8 mouse cellular contexts compared by ENCODE assay signal in genomic region chr3:96237335-96237903, GRCm38 (mm10). TPM values are rescaled to one million over a fixed set of nuclear protein-coding genes. Genes with fewer than 3 reads are reported as not detected.
DNase-seq lines count a peak whose midpoint lies in the region; ATAC-seq and TF ChIP-seq lines count a peak whose summit lies in the region.

No protein-coding gene starts in this region.

- H3K9ac ChIP-seq in kidney, embryonic 14.5 days (ENCODE audit: low read depth, low read length): peak overlapping the region; percentile 84
- H3K9ac ChIP-seq in intestine, embryonic 15.5 days: peak overlapping the region; percentile 50
- H3K9ac ChIP-seq in neural tube, embryonic 13.5 days: peak overlapping the region; percentile 66

- peak overlapping the region; percentile 73 for H3K4me2 ChIP-seq in kidney, embryonic 14.5 days (replicated peaks; ENCODE audit: low read depth, low read length)
- H3K4me2 ChIP-seq in intestine, embryonic 15.5 days (replicated peaks): peak overlapping the region; percentile 59
- peak overlapping the region; percentile 52 for H3K4me2 ChIP-seq in neural tube, embryonic 13.5 days

- H3K27ac ChIP-seq in kidney, embryonic 14.5 days (ENCODE audit: low read depth, low read length): peak overlapping the region; percentile 85
- peak overlapping the region; percentile 67 for H3K27ac ChIP-seq in intestine, embryonic 15.5 days
- H3K27ac ChIP-seq in neural tube, embryonic 13.5 days (replicated peaks): no peak overlapping the region
- no peak overlapping the region for H3K27ac ChIP-seq in kidney, adult 2 months (ENCODE audit: insufficient read depth, low read depth, low read length)

- DNase-seq in kidney, postnatal 36 days: no peak
- DNase-seq in embryo, embryonic 10 days (ENCODE audit: low spot score): peak; percentile 60
- DNase-seq in frontal cortex, adult 2 months (ENCODE audit: extremely low spot score in 1 of 2, low spot score in 1 of 2): no peak
- no peak for DNase-seq in left cerebral cortex, adult 9 months (ENCODE audit: low spot score in 2 of 2)
- no peak for DNase-seq in kidney, adult 2 months

- ATAC-seq in kidney, embryonic 14.5 days (ENCODE audit: low FRiP score, low TSS enrichment): no peak
- ATAC-seq in intestine, embryonic 15.5 days: no peak
- ATAC-seq in neural tube, embryonic 13.5 days (ENCODE audit: low read depth): no peak

- H3K4me3 ChIP-seq in kidney, embryonic 14.5 days (ENCODE audit: low read length): peak overlapping the region; percentile 56
- H3K4me3 ChIP-seq in intestine, embryonic 15.5 days (replicated peaks): peak overlapping the region; percentile 33
- H3K4me3 ChIP-seq in neural tube, embryonic 13.5 days: peak overlapping the region; percentile 34
- no peak overlapping the region for H3K4me3 ChIP-seq in kidney, adult 2 months (ENCODE audit: insufficient read depth, low read depth, low read length)

- H3K36me3 ChIP-seq in kidney, embryonic 14.5 days (ENCODE audit: control insufficient read depth, insufficient read depth, low read length): no peaks in the 10 kb centered on the region
- H3K36me3 ChIP-seq in intestine, embryonic 15.5 days: no peaks in the 10 kb centered on the region
- H3K36me3 ChIP-seq in neural tube, embryonic 13.5 days: no peaks in the 10 kb centered on the region
- no peaks in the 10 kb centered on the region for H3K36me3 ChIP-seq in kidney, adult 2 months (ENCODE audit: control insufficient read depth, insufficient read depth, low read length)

- peaks cover 14% of the 10 kb centered on the region; the same call in 1 of the 2 replicates for H3K4me1 ChIP-seq in kidney, embryonic 14.5 days (ENCODE audit: control insufficient read depth, insufficient read depth, low read length)
- peaks cover 11% of the 10 kb centered on the region for H3K4me1 ChIP-seq in intestine, embryonic 15.5 days (replicated peaks)
- H3K4me1 ChIP-seq in neural tube, embryonic 13.5 days (replicated peaks): peaks cover 20% of the 10 kb centered on the region
- H3K4me1 ChIP-seq in kidney, adult 2 months (ENCODE audit: control insufficient read depth, insufficient read depth, low read length): peaks cover 3% of the 10 kb centered on the region; the same call in 1 of the 2 replicates

- no peak for TF ChIP-seq CTCF in kidney, adult 2 months (conservative IDR thresholded peaks at IDR 0.05; ENCODE audit: insufficient read depth, insufficient read length, low read depth, low read length)

- 17% methylated on average over 7 of the region's 7 CpGs for WGBS in kidney, embryonic 14.5 days
- 15% methylated on average over 7 of the region's 7 CpGs for WGBS in intestine, embryonic 15.5 days
- WGBS in neural tube, embryonic 13.5 days: 24% methylated on average over 7 of the region's 7 CpGs
- 79% methylated on average over 7 of the region's 7 CpGs for WGBS in kidney, adult 2 months

- H3K27me3 ChIP-seq in kidney, embryonic 14.5 days (ENCODE audit: control insufficient read depth, insufficient read depth, low read length): no peaks in the 10 kb centered on the region
- no peaks in the 10 kb centered on the region for H3K27me3 ChIP-seq in intestine, embryonic 15.5 days (replicated peaks)
- no peaks in the 10 kb centered on the region for H3K27me3 ChIP-seq in neural tube, embryonic 13.5 days
- H3K27me3 ChIP-seq in kidney, adult 2 months (replicated peaks; ENCODE audit: control insufficient read depth, insufficient read depth, low read length): no peaks in the 10 kb centered on the region

- TF ChIP-seq POLR2A in kidney, adult 2 months (IDR thresholded peaks at IDR 0.05; ENCODE audit: low read depth, low read length): no peak

- H3K9me3 ChIP-seq in kidney, embryonic 14.5 days (ENCODE audit: control insufficient read depth, low read length): no peaks in the 10 kb centered on the region
- no peaks in the 10 kb centered on the region for H3K9me3 ChIP-seq in intestine, embryonic 15.5 days
- no peaks in the 10 kb centered on the region for H3K9me3 ChIP-seq in neural tube, embryonic 13.5 days

RNA-seq across cellular contexts. Expression of gene Hist2h3c2, which starts 1.5 kb away (rescaled TPM):
- polyA plus RNA-seq in kidney, embryonic 14.5 days (2014; fragmentation: Nextera tagmentation; extraction: Ambion mirVana): 5.4 and 6.9 TPM in 2 replicates
- polyA plus RNA-seq in intestine, embryonic 15.5 days (2015; fragmentation: Nextera tagmentation; extraction: Ambion mirVana): 5.8 and 6.5 TPM in 2 replicates
- 2.2 and 2.6 TPM in 2 replicates for polyA plus RNA-seq in neural tube, embryonic 13.5 days (2015; fragmentation: Nextera tagmentation; extraction: Ambion mirVana)
- polyA plus RNA-seq in frontal cortex, adult 2 months (2012; rRNA removed): 14.1 and 17.1 TPM in 2 replicates
- polyA plus RNA-seq in kidney, adult 2 months (2012; rRNA removed): 8.6 and 12.9 TPM in 2 replicates

RNA-seq across cellular contexts. Expression of gene Hist2h2aa2, which starts 2.7 kb away (rescaled TPM):
- 33.3 and 69.4 TPM in 2 replicates for polyA plus RNA-seq in kidney, embryonic 14.5 days (2014; fragmentation: Nextera tagmentation; extraction: Ambion mirVana)
- 39.6 and 41.9 TPM in 2 replicates for polyA plus RNA-seq in intestine, embryonic 15.5 days (2015; fragmentation: Nextera tagmentation; extraction: Ambion mirVana)
- polyA plus RNA-seq in neural tube, embryonic 13.5 days (2015; fragmentation: Nextera tagmentation; extraction: Ambion mirVana): 69.0 and 69.4 TPM in 2 replicates
- polyA plus RNA-seq in frontal cortex, adult 2 months (2012; rRNA removed): 6.9 TPM in 1 of 2 replicates, not detected in the other
- polyA plus RNA-seq in kidney, adult 2 months (2012; rRNA removed): 162 and 196 TPM in 2 replicates

RNA-seq across cellular contexts. Expression of gene Hist2h2aa1, which starts 7.9 kb away (rescaled TPM):
- 18.3 and 20.3 TPM in 2 replicates for polyA plus RNA-seq in kidney, embryonic 14.5 days (2014; fragmentation: Nextera tagmentation; extraction: Ambion mirVana)
- 17.7 and 20.5 TPM in 2 replicates for polyA plus RNA-seq in intestine, embryonic 15.5 days (2015; fragmentation: Nextera tagmentation; extraction: Ambion mirVana)
- 12.3 and 21.1 TPM in 2 replicates for polyA plus RNA-seq in neural tube, embryonic 13.5 days (2015; fragmentation: Nextera tagmentation; extraction: Ambion mirVana)
- 146 and 222 TPM in 2 replicates for polyA plus RNA-seq in frontal cortex, adult 2 months (2012; rRNA removed)
- polyA plus RNA-seq in kidney, adult 2 months (2012; rRNA removed): 285 and 388 TPM in 2 replicates

RNA-seq across cellular contexts. Expression of gene Hist2h3c1, which starts 9.1 kb away (rescaled TPM):
- 0.91 and 2.4 TPM in 2 replicates for polyA plus RNA-seq in kidney, embryonic 14.5 days (2014; fragmentation: Nextera tagmentation; extraction: Ambion mirVana)
- polyA plus RNA-seq in intestine, embryonic 15.5 days (2015; fragmentation: Nextera tagmentation; extraction: Ambion mirVana): 1.0 and 1.3 TPM in 2 replicates
- 0.38 and 0.96 TPM in 2 replicates for polyA plus RNA-seq in neural tube, embryonic 13.5 days (2015; fragmentation: Nextera tagmentation; extraction: Ambion mirVana)
- not detected in 2 replicates for polyA plus RNA-seq in frontal cortex, adult 2 months (2012; rRNA removed)
- not detected in 2 replicates for polyA plus RNA-seq in kidney, adult 2 months (2012; rRNA removed)

RNA-seq across cellular contexts. Expression of gene Hist2h2be, which starts 16.5 kb away (rescaled TPM):
- 9.2 and 13.1 TPM in 2 replicates for polyA plus RNA-seq in kidney, embryonic 14.5 days (2014; fragmentation: Nextera tagmentation; extraction: Ambion mirVana)
- 5.7 and 7.1 TPM in 2 replicates for polyA plus RNA-seq in intestine, embryonic 15.5 days (2015; fragmentation: Nextera tagmentation; extraction: Ambion mirVana)
- 4.0 and 4.3 TPM in 2 replicates for polyA plus RNA-seq in neural tube, embryonic 13.5 days (2015; fragmentation: Nextera tagmentation; extraction: Ambion mirVana)
- polyA plus RNA-seq in frontal cortex, adult 2 months (2012; rRNA removed): 10.5 and 12.2 TPM in 2 replicates
- polyA plus RNA-seq in kidney, adult 2 months (2012; rRNA removed): 5.1 and 6.0 TPM in 2 replicates

Comparison
In these comparisons a context has a peak if more than half of its experiments do, and no peak if none do; other contexts are left out.
1. H3K27ac ChIP-seq: peak in kidney, embryonic 14.5 days (single experiment) and intestine, embryonic 15.5 days (single experiment); none in neural tube, embryonic 13.5 days (single experiment) and kidney, adult 2 months (single experiment).
2. Peak in every context shown above with its lines, with median percentiles within 50 percentile points of each other: H3K4me2 ChIP-seq and H3K9ac ChIP-seq.